Mouse (Mus musculus) megakaryocyte, embryonic 14.5 days (primary cell): ENCODE results near the gene Mest.

ENCODE experiments used
- FLI1 ChIP-seq: IDR thresholded peaks from 2 replicates; pipeline ENCODE4 v1.6.1; 2012; ENCODE audit warnings: low read length, inconsistent platforms, mixed read lengths
- GATA1 ChIP-seq: IDR thresholded peaks from 3 replicates; pipeline ENCODE4 v1.6.1; 2012; ENCODE audit warnings: mixed read lengths, low read length, inconsistent platforms, borderline replicate concordance

GRCm38 (mm10) chr6:30745591-30745990 is 22.2 kb downstream of the Mest start:
- no peak for TF ChIP-seq GATA1
- TF ChIP-seq FLI1: no peak
